In genomic region chr2:94244140-94244539, GRCm38 (mm10) we compare ENCODE assay signal across 12 mouse cellular contexts.
DNase-seq lines count a peak whose midpoint lies in the region; ATAC-seq and TF ChIP-seq lines count a peak whose summit lies in the region.
"Had no signal": no experiment of that assay in that cellular context is flagged by ENCODE, and none has a peak within 500 bp of the region (broad histone marks: within the 10 kb centered on the region; RNA-seq: fewer than 3 reads in every experiment).

No protein-coding gene starts in this region.

- H3K4me1 ChIP-seq in forebrain, embryonic 14.5 days (ENCODE audit: control insufficient read depth, insufficient read depth, low read length) = peaks cover 32% of the 10 kb centered on the region
- H3K4me1 ChIP-seq in forebrain, embryonic 11.5 days (replicated peaks; ENCODE audit: control insufficient read depth, insufficient read depth, low read length) = peaks cover 30% of the 10 kb centered on the region
- peaks cover 62% of the 10 kb centered on the region for H3K4me1 ChIP-seq in forebrain, embryonic 16.5 days (replicated peaks; ENCODE audit: control insufficient read depth, insufficient read depth, low read length)
- peaks cover 79% of the 10 kb centered on the region for H3K4me1 ChIP-seq in midbrain, embryonic 15.5 days

- TF ChIP-seq CTCF in layer of hippocampus, adult 2 months (conservative IDR thresholded peaks at IDR 0.05) = no peak; the same call in 1 of the 2 replicates

- no peak overlapping the region for H3K9ac ChIP-seq in forebrain, embryonic 14.5 days (ENCODE audit: low read length)
- no peak overlapping the region for H3K9ac ChIP-seq in forebrain, embryonic 11.5 days (ENCODE audit: low read length)
- H3K9ac ChIP-seq in forebrain, embryonic 16.5 days (replicated peaks; ENCODE audit: low read depth, low read length) = no peak overlapping the region
- peak overlapping the region; percentile 23; the same call in 1 of the 2 replicates for H3K9ac ChIP-seq in midbrain, embryonic 15.5 days
- H3K9ac ChIP-seq: embryonic facial prominence, embryonic 12.5 days; kidney, embryonic 15.5 days; lung, embryonic 15.5 days had no signal

- no peaks in the 10 kb centered on the region for H3K36me3 ChIP-seq in forebrain, embryonic 14.5 days (ENCODE audit: control insufficient read depth, insufficient read depth, low read length)
- no peaks in the 10 kb centered on the region for H3K36me3 ChIP-seq in forebrain, embryonic 11.5 days (ENCODE audit: control insufficient read depth, insufficient read depth, low read length)
- no peaks in the 10 kb centered on the region for H3K36me3 ChIP-seq in forebrain, embryonic 16.5 days (ENCODE audit: control insufficient read depth, insufficient read depth)
- no peaks in the 10 kb centered on the region for H3K36me3 ChIP-seq in midbrain, embryonic 15.5 days (replicated peaks)
- H3K36me3 ChIP-seq: embryonic facial prominence, embryonic 12.5 days; kidney, embryonic 15.5 days; lung, embryonic 15.5 days had no signal

- H3K27me3 ChIP-seq in forebrain, embryonic 14.5 days (replicated peaks; ENCODE audit: control insufficient read depth, insufficient read depth, low read length) = peaks cover 60% of the 10 kb centered on the region
- H3K27me3 ChIP-seq in forebrain, embryonic 11.5 days (ENCODE audit: control insufficient read depth, insufficient read depth, low read length) = peaks cover 70% of the 10 kb centered on the region
- peaks cover 48% of the 10 kb centered on the region for H3K27me3 ChIP-seq in forebrain, embryonic 16.5 days (replicated peaks; ENCODE audit: control insufficient read depth, insufficient read depth, low read length)
- H3K27me3 ChIP-seq in midbrain, embryonic 15.5 days (replicated peaks) = peaks cover 49% of the 10 kb centered on the region

- H3K4me3 ChIP-seq in forebrain, embryonic 14.5 days (ENCODE audit: low read depth, low read length) = peak overlapping the region; percentile 42; the same call in 1 of the 2 replicates
- no peak overlapping the region for H3K4me3 ChIP-seq in forebrain, embryonic 11.5 days (ENCODE audit: low read depth, low read length)
- peak overlapping the region; percentile 17; the same call in 1 of the 2 replicates for H3K4me3 ChIP-seq in layer of hippocampus, adult 2 months
- peak overlapping the region; percentile 37 for H3K4me3 ChIP-seq in forebrain, embryonic 16.5 days (replicated peaks; ENCODE audit: low read length)
- peak overlapping the region; percentile 49 for H3K4me3 ChIP-seq in midbrain, embryonic 15.5 days
- H3K4me3 ChIP-seq: lung, embryonic 15.5 days had no signal

- DNase-seq in forebrain, embryonic 14.5 days (ENCODE audit: low spot score) = peak; percentile 3
- no peak for DNase-seq in forebrain, embryonic 11.5 days (ENCODE audit: low spot score)
- no peak for DNase-seq in layer of hippocampus, adult 2 months (ENCODE audit: low spot score in 2 of 2)
- DNase-seq in layer of hippocampus, adult 18-20 months (ENCODE audit: low spot score in 2 of 2) = no peak
- no peak for DNase-seq in lung, postnatal 10 days

- ATAC-seq in forebrain, embryonic 14.5 days = no peak
- no peak for ATAC-seq in forebrain, embryonic 11.5 days (replicated peaks; ENCODE audit: low FRiP score)
- no peak for ATAC-seq in forebrain, embryonic 16.5 days
- ATAC-seq in midbrain, embryonic 15.5 days (replicated peaks) = no peak
- ATAC-seq in CD4-positive, CD25-positive, alpha-beta regulatory T cell, adult 4 months = no peak
- ATAC-seq: Patski had no signal

- no peak overlapping the region for H3K27ac ChIP-seq in forebrain, embryonic 14.5 days (ENCODE audit: low read depth, low read length)
- H3K27ac ChIP-seq in forebrain, embryonic 11.5 days (ENCODE audit: low read depth, low read length) = no peak overlapping the region
- H3K27ac ChIP-seq in layer of hippocampus, adult 2 months = peak overlapping the region; percentile 18; the same call in 1 of the 2 replicates
- H3K27ac ChIP-seq in forebrain, embryonic 16.5 days (ENCODE audit: low read length) = no peak overlapping the region
- H3K27ac ChIP-seq in midbrain, embryonic 15.5 days = no peak overlapping the region
- H3K27ac ChIP-seq: embryonic facial prominence, embryonic 12.5 days; kidney, embryonic 15.5 days; lung, embryonic 15.5 days had no signal

- H3K9me3 ChIP-seq in forebrain, embryonic 14.5 days (replicated peaks; ENCODE audit: control insufficient read depth, low read length) = no peaks in the 10 kb centered on the region
- H3K9me3 ChIP-seq in forebrain, embryonic 11.5 days (ENCODE audit: control insufficient read depth, low read length) = no peaks in the 10 kb centered on the region
- no peaks in the 10 kb centered on the region for H3K9me3 ChIP-seq in forebrain, embryonic 16.5 days (ENCODE audit: control insufficient read depth, low read length)
- H3K9me3 ChIP-seq in midbrain, embryonic 15.5 days = no peaks in the 10 kb centered on the region
- H3K9me3 ChIP-seq: embryonic facial prominence, embryonic 12.5 days; kidney, embryonic 15.5 days; lung, embryonic 15.5 days had no signal

- peak overlapping the region; percentile 80; the same call in 1 of the 2 replicates for H3K4me2 ChIP-seq in forebrain, embryonic 14.5 days (ENCODE audit: low read length)
- H3K4me2 ChIP-seq in forebrain, embryonic 11.5 days (ENCODE audit: low read depth, low read length, severe bottlenecking) = no peak overlapping the region
- peak overlapping the region; percentile 82 for H3K4me2 ChIP-seq in forebrain, embryonic 16.5 days (ENCODE audit: low read length)
- H3K4me2 ChIP-seq in midbrain, embryonic 15.5 days = peak overlapping the region; percentile 97

- WGBS in forebrain, embryonic 14.5 days = 1% methylated on average over 9 of the region's 9 CpGs
- WGBS in forebrain, embryonic 11.5 days = 3% methylated on average over 9 of the region's 9 CpGs
- WGBS in forebrain, embryonic 16.5 days = 0% methylated on average over 9 of the region's 9 CpGs
- 1% methylated on average over 9 of the region's 9 CpGs for WGBS in midbrain, embryonic 15.5 days
